Mouse (Mus musculus) liver, adult 2 months (tissue): ENCODE data around the gene 6330409D20Rik.

Experiments
- CTCF ChIP-seq: fragments of 200-500 bp; IDR thresholded peaks from 2 replicates; pipeline ENCODE4 v1.5.1; 2011; ENCODE audit warnings: low read depth, low read length, control low read depth
- POLR2A ChIP-seq: fragments of 200-500 bp; IDR thresholded peaks from 2 replicates; pipeline ENCODE4 v1.6.1; 2011; ENCODE audit warnings: low read length, control low read depth; ENCODE audit not compliant: insufficient read depth; ENCODE audit errors: extremely low read depth

DNA sequence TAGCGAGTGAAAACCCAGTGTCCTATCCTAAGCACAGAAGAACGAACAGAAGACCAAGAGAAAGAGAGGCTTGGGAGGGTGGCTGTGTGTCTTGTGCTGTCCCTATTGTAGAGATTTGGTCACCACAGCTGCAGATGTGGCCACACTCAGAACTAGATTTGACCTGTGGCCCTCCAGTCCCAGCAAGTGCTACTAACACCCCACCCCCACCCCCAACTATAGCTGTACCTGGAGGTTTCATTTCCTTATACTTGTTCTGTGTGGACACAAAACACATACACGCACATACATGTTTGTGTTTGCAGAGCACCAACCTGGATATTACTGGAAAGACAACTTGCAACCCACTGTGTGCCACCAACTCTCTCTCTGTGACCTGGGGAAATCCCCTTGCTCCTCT is 20.8 kb downstream of the 6330409D20Rik start:
- TF ChIP-seq POLR2A (no peak), CTCF (no peak)
